Mouse (Mus musculus) hindbrain, postnatal 0 days (tissue): Measurements from ENCODE around the gene Triobp. TPM values are rescaled to one million over a fixed set of nuclear protein-coding genes. Genes with fewer than 3 reads are reported as not detected.

Experiments used
- ATAC-seq: fragments of 200-750 bp; cut with Nextera tagmentation; 2 replicates; pipeline ENCODE4 v1.8.0; 2017; ENCODE audit warnings: mild to moderate bottlenecking, moderate TSS enrichment, moderate library complexity
- DNase-seq: peaks from one replicate; pipeline ENCODE4 v3.0.0-alpha.2; 2015; ENCODE audit warnings: low spot score
- H3K27ac ChIP-seq: fragments of 300-500 bp; sonication (generic); 2 replicates; pipeline ENCODE4 v1.5.1; 2014; ENCODE audit warnings: mild to moderate bottlenecking
- H3K27me3 ChIP-seq: fragments of 300-500 bp; sonication (generic); 2 replicates; pipeline ENCODE4 v1.6.1; 2014; ENCODE audit warnings: low read length, mixed read lengths; ENCODE audit not compliant: insufficient read depth
- H3K36me3 ChIP-seq: fragments of 300-500 bp; sonication (generic); 2 replicates; pipeline ENCODE4 v1.6.1; 2014; ENCODE audit warnings: low read length, mixed read lengths; ENCODE audit not compliant: insufficient read depth
- H3K4me1 ChIP-seq: fragments of 300-500 bp; sonication (generic); 2 replicates; pipeline ENCODE4 v1.6.1; 2014; ENCODE audit warnings: antibody characterized with exemption, low read length, mixed read lengths; ENCODE audit not compliant: insufficient read depth
- H3K4me2 ChIP-seq: fragments of 300-500 bp; sonication (generic); 2 replicates; pipeline ENCODE4 v1.6.1; 2014; ENCODE audit warnings: low read depth, mild to moderate bottlenecking, low read length, moderate library complexity, mixed read lengths
- H3K4me3 ChIP-seq: fragments of 300-500 bp; sonication (generic); 2 replicates; pipeline ENCODE4 v1.5.1; 2014; ENCODE audit warnings: low read length
- H3K9ac ChIP-seq: fragments of 300-500 bp; sonication (generic); replicated peaks from 2 replicates; pipeline ENCODE4 v1.6.1; 2014; ENCODE audit warnings: mild to moderate bottlenecking, low read length, moderate library complexity, mixed read lengths
- H3K9me3 ChIP-seq: fragments of 300-500 bp; sonication (generic); 2 replicates; pipeline ENCODE4 v1.6.1; 2016; ENCODE audit warnings: low read length, mixed read lengths
- CTCF ChIP-seq: IDR thresholded peaks from 2 replicates; pipeline ENCODE4 v1.5.1; 2016; ENCODE audit warnings: antibody characterized with exemption, control low read depth, low read depth
- WGBS: fragments of 180-500 bp; shearing (Covaris S2); extraction: QIAGEN DNeasy Blood & Tissue Kit; methylation state at CpG from one replicate; pipeline ENCODE4 v1.1.7; 2014; 5-methylcytosine and 5-hydroxymethylcytosine counted together
- polyA plus RNA-seq: library from polyadenylated mRNA; unstranded; fragments of >200 nt; fragmentation: Nextera tagmentation; extraction: Ambion mirVana; gene quantifications from 2 replicates; pipeline ENCODE4 v1.2.1, GENCODE M21; 2015
- total RNA-seq: library from RNA; depleted of rRNA; stranded (reverse); fragments of >200 nt; gene quantifications from 2 replicates; pipeline ENCODE4 v1.2.3, GENCODE M21; 2014

Triobp gene
- total and polyA plus RNA-seq, 2 experiments from 2014 or later, result 20.7 to 57.6 TPM

- H3K36me3 ChIP-seq, result peaks cover 38% of the 10 kb centered on the region
- no peaks in the 10 kb centered on the region for H3K4me1 ChIP-seq
- no peak for TF ChIP-seq CTCF
- H3K27ac ChIP-seq, result no peak overlapping the region
- no peaks in the 10 kb centered on the region for H3K27me3 ChIP-seq
- no peak for ATAC-seq
- no peak overlapping the region for H3K4me3 ChIP-seq
- no peak overlapping the region for H3K9ac ChIP-seq
- no peak for DNase-seq
- no peak overlapping the region for H3K4me2 ChIP-seq
- no peaks in the 10 kb centered on the region for H3K9me3 ChIP-seq
- WGBS, result 89% methylated on average over 4 of the region's 4 CpGs
Measured at GRCm38 (mm10) chr15:78995916-78996315, 48.4 kb downstream of the Triobp start.

GRCm38 (mm10) chr15:78996663-78997062 is 49.1 kb downstream of the Triobp start:
- 91% methylated on average over 3 of the region's 3 CpGs for WGBS
- Histone ChIP-seq H3K36me3 (peaks cover 31% of the 10 kb centered on the region; the same call in 1 of the 2 replicates), H3K4me2 (no peak overlapping the region), H3K9ac (no peak overlapping the region), H3K9me3 (no peaks in the 10 kb centered on the region), H3K4me3 (no peak overlapping the region), H3K27me3 (no peaks in the 10 kb centered on the region), H3K4me1 (no peaks in the 10 kb centered on the region), H3K27ac (no peak overlapping the region)
- no peak for TF ChIP-seq CTCF
- DNase-seq, result no peak
- no peak for ATAC-seq

GRCm38 (mm10) chr15:78998348-78998747 is 50.8 kb downstream of the Triobp start:
- no peak for DNase-seq
- 74% methylated on average over 8 of the region's 8 CpGs for WGBS
- no peak overlapping the region for H3K4me3 ChIP-seq
- H3K27ac ChIP-seq, result no peak overlapping the region
- no peak overlapping the region for H3K4me2 ChIP-seq
- peaks cover 18% of the 10 kb centered on the region; the same call in 1 of the 2 replicates for H3K36me3 ChIP-seq
- TF ChIP-seq CTCF, result no peak
- H3K27me3 ChIP-seq, result no peaks in the 10 kb centered on the region
- ATAC-seq, result no peak
- no peaks in the 10 kb centered on the region for H3K9me3 ChIP-seq
- no peak overlapping the region for H3K9ac ChIP-seq
- H3K4me1 ChIP-seq, result no peaks in the 10 kb centered on the region

GRCm38 (mm10) chr15:78999586-78999985 is 52.1 kb downstream of the Triobp start:
- WGBS, result 72% methylated on average over 11 of the region's 11 CpGs
- ATAC-seq, result 0 out of 2 replicates have a peak, but pooled peaks have one; percentile 28
- no peak overlapping the region for H3K9ac ChIP-seq

GRCm38 (mm10) chr15:79000357-79000791 is 52.9 kb downstream of the Triobp start:
- H3K36me3 ChIP-seq, result peaks cover 11% of the 10 kb centered on the region; the same call in 1 of the 2 replicates
- WGBS, result 62% methylated on average over 7 of the region's 7 CpGs
- ATAC-seq, result no peak

More at GRCm38 (mm10) chr15:78999586-78999985, 52.1 kb downstream of the Triobp start:
- no peak for TF ChIP-seq CTCF
- Histone ChIP-seq H3K4me1 (no peaks in the 10 kb centered on the region), H3K36me3 (0 out of 2 replicates have a peak, but pooled peaks cover 11% of the 10 kb centered on the region), H3K9me3 (no peaks in the 10 kb centered on the region), H3K4me2 (no peak overlapping the region), H3K27me3 (no peaks in the 10 kb centered on the region), H3K27ac (no peak overlapping the region), H3K4me3 (no peak overlapping the region)
- DNase-seq, result no peak

GRCm38 (mm10) chr15:79001559-79001958 is 54.0 kb downstream of the Triobp start:
- H3K9ac ChIP-seq, result no peak overlapping the region
- no peak overlapping the region for H3K4me3 ChIP-seq
- no peak for DNase-seq
- no peak overlapping the region for H3K4me2 ChIP-seq
- 92% methylated on average over 5 of the region's 5 CpGs for WGBS
- peaks cover 11% of the 10 kb centered on the region; the same call in 1 of the 2 replicates for H3K36me3 ChIP-seq
- no peaks in the 10 kb centered on the region for H3K4me1 ChIP-seq
- no peaks in the 10 kb centered on the region for H3K27me3 ChIP-seq
- no peak overlapping the region for H3K27ac ChIP-seq
- ATAC-seq, result no peak
- TF ChIP-seq CTCF, result no peak
- H3K9me3 ChIP-seq, result no peaks in the 10 kb centered on the region

More at GRCm38 (mm10) chr15:79000357-79000791, 52.9 kb downstream of the Triobp start:
- Histone ChIP-seq H3K9me3 (no peaks in the 10 kb centered on the region), H3K27ac (peak overlapping the region; percentile 54; the same call in 1 of the 2 replicates), H3K4me3 (no peak overlapping the region), H3K9ac (no peak overlapping the region), H3K27me3 (no peaks in the 10 kb centered on the region), H3K4me1 (no peaks in the 10 kb centered on the region), H3K4me2 (no peak overlapping the region)
- no peak for DNase-seq
- no peak for TF ChIP-seq CTCF

GRCm38 (mm10) chr15:79002036-79002435 is 54.5 kb downstream of the Triobp start:
- Histone ChIP-seq H3K36me3 (peaks cover 11% of the 10 kb centered on the region; the same call in 1 of the 2 replicates), H3K27me3 (no peaks in the 10 kb centered on the region), H3K9ac (no peak overlapping the region), H3K4me3 (no peak overlapping the region), H3K9me3 (no peaks in the 10 kb centered on the region), H3K4me1 (no peaks in the 10 kb centered on the region), H3K4me2 (no peak overlapping the region), H3K27ac (no peak overlapping the region)
- no peak for ATAC-seq
- 51% methylated on average over 19 of the region's 19 CpGs for WGBS
- DNase-seq, result no peak
- no peak for TF ChIP-seq CTCF
